ENCODE assay signal across 14 mouse cellular contexts in genomic region chr11:108336445-108336844, GRCm38 (mm10). TPM values are rescaled to one million over a fixed set of nuclear protein-coding genes. Genes with fewer than 3 reads are reported as not detected.
A peak's percentile ranks its signal among the peaks of the same experiment; 100 is the strongest.
DNase-seq lines count a peak whose midpoint lies in the region; ATAC-seq and TF ChIP-seq lines count a peak whose summit lies in the region.
"Had no signal": no experiment of that assay in that cellular context is flagged by ENCODE, and none has a peak within 500 bp of the region (broad histone marks: within the 10 kb centered on the region; RNA-seq: fewer than 3 reads in every experiment).

No protein-coding gene starts in this region.

- DNase-seq in midbrain, embryonic 11.5 days (ENCODE audit: low spot score, missing footprints): peak; percentile 28
- no peak for DNase-seq in midbrain, postnatal 0 days (ENCODE audit: low spot score)
- no peak for DNase-seq in cerebellum, adult 8-10 months
- no peak for DNase-seq in layer of hippocampus, postnatal 36 days
- DNase-seq: right cerebral cortex, adult 18-20 months had no signal

- H3K9ac ChIP-seq in intestine, embryonic 15.5 days: no peak overlapping the region
- no peak overlapping the region for H3K9ac ChIP-seq in intestine, postnatal 0 days (ENCODE audit: low read depth, low read length)
- no peak overlapping the region for H3K9ac ChIP-seq in midbrain, embryonic 11.5 days (ENCODE audit: low read length)
- H3K9ac ChIP-seq in midbrain, postnatal 0 days (replicated peaks; ENCODE audit: low read length, poor library complexity, severe bottlenecking): no peak overlapping the region
- H3K9ac ChIP-seq in heart, embryonic 15.5 days: no peak overlapping the region
- H3K9ac ChIP-seq in forebrain, embryonic 12.5 days: no peak overlapping the region
- H3K9ac ChIP-seq: hindbrain, embryonic 12.5 days; neural tube, embryonic 13.5 days had no signal

- peak; percentile 36; the same call in 1 of the 2 replicates for ATAC-seq in intestine, embryonic 15.5 days
- ATAC-seq in intestine, postnatal 0 days: no peak
- ATAC-seq in midbrain, embryonic 11.5 days (ENCODE audit: low FRiP score): no peak
- no peak for ATAC-seq in midbrain, postnatal 0 days (ENCODE audit: low FRiP score)
- 0 out of 2 replicates have a peak, but pooled peaks have one; percentile 27 for ATAC-seq in heart, embryonic 15.5 days (replicated peaks; ENCODE audit: insufficient number of reproducible peaks, insufficient read depth, low FRiP score, low read depth)
- ATAC-seq in forebrain, embryonic 12.5 days (ENCODE audit: low FRiP score): no peak
- ATAC-seq: forebrain, embryonic 16.5 days had no signal

- H3K27ac ChIP-seq in intestine, embryonic 15.5 days: no peak overlapping the region
- no peak overlapping the region for H3K27ac ChIP-seq in intestine, postnatal 0 days (ENCODE audit: low read depth, low read length)
- no peak overlapping the region for H3K27ac ChIP-seq in midbrain, embryonic 11.5 days (ENCODE audit: low read depth, low read length)
- H3K27ac ChIP-seq in midbrain, postnatal 0 days (ENCODE audit: low read depth, low read length): no peak overlapping the region
- peak overlapping the region; percentile 58 for H3K27ac ChIP-seq in heart, embryonic 15.5 days
- H3K27ac ChIP-seq in forebrain, embryonic 12.5 days: no peak overlapping the region
- H3K27ac ChIP-seq: hindbrain, embryonic 12.5 days; midbrain, embryonic 10.5 days; neural tube, embryonic 13.5 days had no signal

- H3K27me3 ChIP-seq in intestine, embryonic 15.5 days (replicated peaks): no peaks in the 10 kb centered on the region
- no peaks in the 10 kb centered on the region for H3K27me3 ChIP-seq in intestine, postnatal 0 days (replicated peaks; ENCODE audit: control insufficient read depth, insufficient read depth, low read length)
- peaks cover under 1% of the 10 kb centered on the region; the same call in 1 of the 2 replicates for H3K27me3 ChIP-seq in midbrain, embryonic 11.5 days (ENCODE audit: control insufficient read depth, insufficient read depth, low read length)
- no peaks in the 10 kb centered on the region for H3K27me3 ChIP-seq in midbrain, postnatal 0 days (ENCODE audit: insufficient read depth, low read length)
- H3K27me3 ChIP-seq in heart, embryonic 15.5 days: no peaks in the 10 kb centered on the region
- peaks cover 3% of the 10 kb centered on the region for H3K27me3 ChIP-seq in forebrain, embryonic 12.5 days

- no peaks in the 10 kb centered on the region for H3K36me3 ChIP-seq in intestine, embryonic 15.5 days
- H3K36me3 ChIP-seq in intestine, postnatal 0 days (ENCODE audit: control insufficient read depth, insufficient read depth): 0 out of 2 replicates have a peak, but pooled peaks cover 4% of the 10 kb centered on the region
- no peaks in the 10 kb centered on the region for H3K36me3 ChIP-seq in midbrain, embryonic 11.5 days (ENCODE audit: control insufficient read depth, insufficient read depth, low read length)
- H3K36me3 ChIP-seq in midbrain, postnatal 0 days (ENCODE audit: insufficient read depth, low read length): no peaks in the 10 kb centered on the region
- no peaks in the 10 kb centered on the region; the same call in 1 of the 2 replicates for H3K36me3 ChIP-seq in heart, embryonic 15.5 days
- no peaks in the 10 kb centered on the region for H3K36me3 ChIP-seq in forebrain, embryonic 12.5 days (replicated peaks)
- H3K36me3 ChIP-seq: hindbrain, embryonic 12.5 days; midbrain, embryonic 10.5 days; neural tube, embryonic 13.5 days had no signal

- no peak overlapping the region for H3K4me3 ChIP-seq in intestine, embryonic 15.5 days (replicated peaks)
- no peak overlapping the region for H3K4me3 ChIP-seq in intestine, postnatal 0 days (ENCODE audit: low read depth, low read length)
- H3K4me3 ChIP-seq in midbrain, embryonic 11.5 days (ENCODE audit: low read depth, low read length): no peak overlapping the region
- no peak overlapping the region for H3K4me3 ChIP-seq in midbrain, postnatal 0 days (ENCODE audit: low read depth, low read length)
- no peak overlapping the region for H3K4me3 ChIP-seq in heart, embryonic 15.5 days
- no peak overlapping the region for H3K4me3 ChIP-seq in forebrain, embryonic 12.5 days (replicated peaks)
- H3K4me3 ChIP-seq: hindbrain, embryonic 12.5 days; midbrain, embryonic 10.5 days; neural tube, embryonic 13.5 days had no signal

- 31% methylated on average over 5 of the region's 5 CpGs for WGBS in intestine, embryonic 15.5 days
- WGBS in intestine, postnatal 0 days: 30% methylated on average over 5 of the region's 5 CpGs
- 65% methylated on average over 5 of the region's 5 CpGs for WGBS in midbrain, embryonic 11.5 days
- WGBS in midbrain, postnatal 0 days: 63% methylated on average over 5 of the region's 5 CpGs
- 7% methylated on average over 5 of the region's 5 CpGs for WGBS in heart, embryonic 15.5 days
- 57% methylated on average over 5 of the region's 5 CpGs for WGBS in forebrain, embryonic 12.5 days

- no peak for TF ChIP-seq CTCF in intestine, postnatal 0 days (IDR thresholded peaks at IDR 0.05; ENCODE audit: low read depth)
- TF ChIP-seq CTCF in midbrain, postnatal 0 days (IDR thresholded peaks at IDR 0.05): no peak

- no peaks in the 10 kb centered on the region for H3K9me3 ChIP-seq in intestine, embryonic 15.5 days
- no peaks in the 10 kb centered on the region for H3K9me3 ChIP-seq in intestine, postnatal 0 days (ENCODE audit: control insufficient read depth)
- H3K9me3 ChIP-seq in midbrain, embryonic 11.5 days (ENCODE audit: control insufficient read depth, low read length): no peaks in the 10 kb centered on the region
- no peaks in the 10 kb centered on the region for H3K9me3 ChIP-seq in midbrain, postnatal 0 days (ENCODE audit: low read length)
- H3K9me3 ChIP-seq in heart, embryonic 15.5 days (replicated peaks): no peaks in the 10 kb centered on the region
- no peaks in the 10 kb centered on the region for H3K9me3 ChIP-seq in forebrain, embryonic 12.5 days
- H3K9me3 ChIP-seq: hindbrain, embryonic 12.5 days; midbrain, embryonic 10.5 days; neural tube, embryonic 13.5 days had no signal

- H3K4me1 ChIP-seq in intestine, embryonic 15.5 days (replicated peaks): peaks cover 9% of the 10 kb centered on the region; the same call in 1 of the 2 replicates
- peaks cover 5% of the 10 kb centered on the region; the same call in 1 of the 2 replicates for H3K4me1 ChIP-seq in intestine, postnatal 0 days (replicated peaks; ENCODE audit: control insufficient read depth, insufficient read depth, low read length)
- H3K4me1 ChIP-seq in midbrain, embryonic 11.5 days (ENCODE audit: control insufficient read depth, insufficient read depth, low read length): no peaks in the 10 kb centered on the region
- H3K4me1 ChIP-seq in midbrain, postnatal 0 days (ENCODE audit: insufficient read depth, low read length): no peaks in the 10 kb centered on the region
- H3K4me1 ChIP-seq in heart, embryonic 15.5 days (replicated peaks): peaks cover 29% of the 10 kb centered on the region
- H3K4me1 ChIP-seq in forebrain, embryonic 12.5 days: peaks cover 11% of the 10 kb centered on the region

- no peak overlapping the region for H3K4me2 ChIP-seq in intestine, embryonic 15.5 days (replicated peaks)
- no peak overlapping the region for H3K4me2 ChIP-seq in intestine, postnatal 0 days (replicated peaks; ENCODE audit: low read depth)
- H3K4me2 ChIP-seq in midbrain, embryonic 11.5 days: no peak overlapping the region
- no peak overlapping the region for H3K4me2 ChIP-seq in midbrain, postnatal 0 days (ENCODE audit: low read depth, low read length, poor library complexity, severe bottlenecking)
- H3K4me2 ChIP-seq in heart, embryonic 15.5 days: peak overlapping the region; percentile 29; the same call in 1 of the 2 replicates
- no peak overlapping the region for H3K4me2 ChIP-seq in forebrain, embryonic 12.5 days
- H3K4me2 ChIP-seq: hindbrain, embryonic 12.5 days; neural tube, embryonic 13.5 days had no signal

RNA-seq across cellular contexts. Expression of gene Apoh, which starts 6.7 kb away (rescaled TPM):
- 5.3 and 7.5 TPM in 2 replicates for polyA plus RNA-seq in intestine, embryonic 15.5 days (2015; fragmentation: Nextera tagmentation; extraction: Ambion mirVana)
- polyA plus RNA-seq in intestine, postnatal 0 days (2015; fragmentation: Nextera tagmentation; extraction: Ambion mirVana): 0.77 and 0.94 TPM in 2 replicates
- polyA plus RNA-seq in midbrain, embryonic 11.5 days (2014; fragmentation: Nextera tagmentation; extraction: Ambion mirVana): not detected in 2 replicates
- total RNA-seq in midbrain, postnatal 0 days (2014; rRNA removed): not detected in 2 replicates
- polyA plus RNA-seq in midbrain, postnatal 0 days (2015; fragmentation: Nextera tagmentation; extraction: Ambion mirVana): 0.35 and 0.80 TPM in 2 replicates
- 0.48 and 3.9 TPM in 2 replicates for polyA plus RNA-seq in heart, embryonic 15.5 days (2015; fragmentation: Nextera tagmentation; extraction: Ambion mirVana)
- not detected in 2 replicates for polyA plus RNA-seq in forebrain, embryonic 12.5 days (2016; fragmentation: Nextera tagmentation; extraction: Ambion mirVana)
- under 1 TPM; 0.80 to 0.86 TPM for total RNA-seq in layer of hippocampus, postnatal 36 days (2021)
- polyA plus RNA-seq: limb, embryonic 11.5 days; midbrain, embryonic 10.5 days had no signal

RNA-seq across cellular contexts. Expression of gene Prkca, which starts 7.3 kb away (rescaled TPM):
- 19.1 and 22.0 TPM in 2 replicates for polyA plus RNA-seq in intestine, embryonic 15.5 days (2015; fragmentation: Nextera tagmentation; extraction: Ambion mirVana)
- 14.5 and 15.0 TPM in 2 replicates for polyA plus RNA-seq in intestine, postnatal 0 days (2015; fragmentation: Nextera tagmentation; extraction: Ambion mirVana)
- 3.3 and 4.5 TPM in 2 replicates for polyA plus RNA-seq in midbrain, embryonic 11.5 days (2014; fragmentation: Nextera tagmentation; extraction: Ambion mirVana)
- total RNA-seq in midbrain, postnatal 0 days (2014; rRNA removed): 27.6 and 32.0 TPM in 2 replicates
- 5.4 and 7.9 TPM in 2 replicates for polyA plus RNA-seq in midbrain, postnatal 0 days (2015; fragmentation: Nextera tagmentation; extraction: Ambion mirVana)
- 13.7 and 16.4 TPM in 2 replicates for polyA plus RNA-seq in heart, embryonic 15.5 days (2015; fragmentation: Nextera tagmentation; extraction: Ambion mirVana)
- 3.3 and 4.6 TPM in 2 replicates for polyA plus RNA-seq in forebrain, embryonic 12.5 days (2016; fragmentation: Nextera tagmentation; extraction: Ambion mirVana)
- 100 to 1,000 TPM; 230 to 239 TPM for total RNA-seq in layer of hippocampus, postnatal 36 days (2021)

Comparison
In these comparisons a context has a peak if more than half of its experiments do, and no peak if none do; other contexts are left out.
1. ATAC-seq: peak in intestine, embryonic 15.5 days (single experiment) and heart, embryonic 15.5 days (single experiment); none in intestine, postnatal 0 days (single experiment), midbrain, embryonic 11.5 days (single experiment), midbrain, postnatal 0 days (single experiment) and forebrain, embryonic 12.5 days (single experiment).